Mouse (Mus musculus): ENCODE measurements around the gene Gm43518. TPM values are rescaled to one million over a fixed set of nuclear protein-coding genes. Genes with fewer than 3 reads are reported as not detected.
A peak's percentile ranks its signal among the peaks of the same experiment; 100 is the strongest.

Gene Gm43518
- polyA plus RNA-seq, 1 experiment from 2014 or later = 0.56 TPM

GRCm38 (mm10) chr5:123933957-123934591 is 6.9 kb downstream of the Gm43518 start:
- Histone ChIP-seq H3K36me3 (ENCODE audit: control insufficient read depth, insufficient read depth, low read length) (no peaks in the 10 kb centered on the region), H3K9me3 (ENCODE audit: control insufficient read depth, low read length) (no peaks in the 10 kb centered on the region), H3K4me2 (replicated peaks; ENCODE audit: low read depth) (no peak overlapping the region), H3K4me3 (ENCODE audit: low read depth, low read length) (no peak overlapping the region), H3K27ac (replicated peaks) (no peak overlapping the region), H3K27me3 (ENCODE audit: control insufficient read depth, insufficient read depth, low read length) (no peaks in the 10 kb centered on the region), H3K4me1 (replicated peaks; ENCODE audit: control insufficient read depth, insufficient read depth) (no peaks in the 10 kb centered on the region), H3K9ac (ENCODE audit: low read length) (no peak overlapping the region)
- no peak for ATAC-seq (ENCODE audit: low FRiP score, low TSS enrichment)
- TF ChIP-seq CTCF (IDR thresholded peaks at IDR 0.05; ENCODE audit: low read depth) (peak; percentile 63), EP300 (optimal IDR thresholded peaks at IDR 0.05) (no peak)
- no peak for DNase-seq (ENCODE audit: low spot score)
- 39% methylated on average over 18 of the region's 18 CpGs for WGBS

- no peak overlapping the region for H3K4me2 ChIP-seq (replicated peaks; ENCODE audit: low read depth)
- H3K36me3 ChIP-seq (ENCODE audit: control insufficient read depth, insufficient read depth, low read length) = no peaks in the 10 kb centered on the region
- H3K9me3 ChIP-seq (ENCODE audit: control insufficient read depth, low read length) = no peaks in the 10 kb centered on the region
- ATAC-seq (ENCODE audit: low FRiP score, low TSS enrichment) (no peak), DNase-seq (ENCODE audit: low spot score) (no peak)
- TF ChIP-seq EP300 (optimal IDR thresholded peaks at IDR 0.05) = no peak
- H3K4me3 ChIP-seq (ENCODE audit: low read depth, low read length) = no peak overlapping the region
- no peak overlapping the region for H3K9ac ChIP-seq (ENCODE audit: low read length)
- no peaks in the 10 kb centered on the region for H3K4me1 ChIP-seq (replicated peaks; ENCODE audit: control insufficient read depth, insufficient read depth)
- no peaks in the 10 kb centered on the region for H3K27me3 ChIP-seq (ENCODE audit: control insufficient read depth, insufficient read depth, low read length)
- 83% methylated on average over 5 of the region's 5 CpGs for WGBS
- no peak overlapping the region for H3K27ac ChIP-seq (replicated peaks)
These were observed 8.7 kb downstream of the Gm43518 start for GRCm38 (mm10) chr5:123935931-123936330.

- TF ChIP-seq CTCF (IDR thresholded peaks at IDR 0.05; ENCODE audit: low read depth) = no peak
- TF ChIP-seq EP300 (optimal IDR thresholded peaks at IDR 0.05) = no peak
- H3K27me3 ChIP-seq (ENCODE audit: control insufficient read depth, insufficient read depth, low read length) = no peaks in the 10 kb centered on the region
- 86% methylated on average over 5 of the region's 5 CpGs for WGBS
- H3K9me3 ChIP-seq (ENCODE audit: control insufficient read depth, low read length) = no peaks in the 10 kb centered on the region
- H3K4me2 ChIP-seq (replicated peaks; ENCODE audit: low read depth) = no peak overlapping the region
- no peak overlapping the region for H3K9ac ChIP-seq (ENCODE audit: low read length)
- H3K4me3 ChIP-seq (ENCODE audit: low read depth, low read length) = no peak overlapping the region
- ATAC-seq (ENCODE audit: low FRiP score, low TSS enrichment) (no peak), DNase-seq (ENCODE audit: low spot score) (no peak)
- no peaks in the 10 kb centered on the region for H3K4me1 ChIP-seq (replicated peaks; ENCODE audit: control insufficient read depth, insufficient read depth)
- no peak overlapping the region for H3K27ac ChIP-seq (replicated peaks)
- H3K36me3 ChIP-seq (ENCODE audit: control insufficient read depth, insufficient read depth, low read length) = no peaks in the 10 kb centered on the region
These were observed 11.3 kb downstream of the Gm43518 start for GRCm38 (mm10) chr5:123938479-123938878.

- H3K36me3 ChIP-seq (ENCODE audit: control insufficient read depth, insufficient read depth, low read length) = no peaks in the 10 kb centered on the region
- no peak overlapping the region for H3K4me2 ChIP-seq (replicated peaks; ENCODE audit: low read depth)
- DNase-seq (ENCODE audit: low spot score) (no peak), ATAC-seq (ENCODE audit: low FRiP score, low TSS enrichment) (no peak; the same call in 1 of the 2 replicates)
- no peak overlapping the region for H3K27ac ChIP-seq (replicated peaks)
- TF ChIP-seq CTCF (IDR thresholded peaks at IDR 0.05; ENCODE audit: low read depth) (no peak), EP300 (optimal IDR thresholded peaks at IDR 0.05) (no peak)
- 53% methylated on average over 4 of the region's 4 CpGs for WGBS
- H3K9ac ChIP-seq (ENCODE audit: low read length) = no peak overlapping the region
- no peak overlapping the region for H3K4me3 ChIP-seq (ENCODE audit: low read depth, low read length)
- no peaks in the 10 kb centered on the region for H3K4me1 ChIP-seq (replicated peaks; ENCODE audit: control insufficient read depth, insufficient read depth)
- H3K27me3 ChIP-seq (ENCODE audit: control insufficient read depth, insufficient read depth, low read length) = no peaks in the 10 kb centered on the region
- H3K9me3 ChIP-seq (ENCODE audit: control insufficient read depth, low read length) = no peaks in the 10 kb centered on the region
These were observed 19.3 kb downstream of the Gm43518 start for GRCm38 (mm10) chr5:123946546-123946945.

- no peak overlapping the region for H3K9ac ChIP-seq (ENCODE audit: low read length)
- DNase-seq (ENCODE audit: low spot score) (no peak), ATAC-seq (ENCODE audit: low FRiP score, low TSS enrichment) (peak; percentile 61)
- H3K9me3 ChIP-seq (ENCODE audit: control insufficient read depth, low read length) = no peaks in the 10 kb centered on the region
- no peaks in the 10 kb centered on the region for H3K4me1 ChIP-seq (replicated peaks; ENCODE audit: control insufficient read depth, insufficient read depth)
- no peaks in the 10 kb centered on the region for H3K27me3 ChIP-seq (ENCODE audit: control insufficient read depth, insufficient read depth, low read length)
- no peak overlapping the region for H3K4me3 ChIP-seq (ENCODE audit: low read depth, low read length)
- TF ChIP-seq CTCF (IDR thresholded peaks at IDR 0.05; ENCODE audit: low read depth) (peak; percentile 89), EP300 (optimal IDR thresholded peaks at IDR 0.05) (no peak)
- WGBS = 46% methylated on average over 7 of the region's 7 CpGs
- no peak overlapping the region for H3K27ac ChIP-seq (replicated peaks)
- H3K4me2 ChIP-seq (replicated peaks; ENCODE audit: low read depth) = no peak overlapping the region
- H3K36me3 ChIP-seq (ENCODE audit: control insufficient read depth, insufficient read depth, low read length) = no peaks in the 10 kb centered on the region
These were observed 20.0 kb downstream of the Gm43518 start for GRCm38 (mm10) chr5:123947041-123947761.

- DNase-seq (ENCODE audit: low spot score) = no peak
- Histone ChIP-seq H3K4me3 (ENCODE audit: low read depth, low read length) (no peak overlapping the region), H3K4me2 (replicated peaks; ENCODE audit: low read depth) (no peak overlapping the region), H3K36me3 (ENCODE audit: control insufficient read depth, insufficient read depth, low read length) (no peaks in the 10 kb centered on the region), H3K27ac (replicated peaks) (no peak overlapping the region), H3K4me1 (replicated peaks; ENCODE audit: control insufficient read depth, insufficient read depth) (no peaks in the 10 kb centered on the region), H3K9me3 (ENCODE audit: control insufficient read depth, low read length) (no peaks in the 10 kb centered on the region), H3K27me3 (ENCODE audit: control insufficient read depth, insufficient read depth, low read length) (no peaks in the 10 kb centered on the region), H3K9ac (ENCODE audit: low read length) (no peak overlapping the region)
- TF ChIP-seq EP300 (optimal IDR thresholded peaks at IDR 0.05) = no peak
- no peak for TF ChIP-seq CTCF (IDR thresholded peaks at IDR 0.05; ENCODE audit: low read depth)
- 68% methylated on average over 5 of the region's 5 CpGs for WGBS
- no peak for ATAC-seq (ENCODE audit: low FRiP score, low TSS enrichment)
These were observed 25.3 kb downstream of the Gm43518 start for GRCm38 (mm10) chr5:123952365-123953045.

All from stomach, postnatal 0 days (tissue).